Mouse (Mus musculus) myocyte (in vitro differentiated cells): ENCODE results near the gene Igf2bp1.

Source experiments
- CEBPB ChIP-seq: IDR thresholded peaks from 2 replicates; pipeline ENCODE4 v1.6.1; 2011; ENCODE audit warnings: mild to moderate bottlenecking, moderate library complexity; ENCODE audit not compliant: poor library complexity, insufficient read depth, severe bottlenecking
- E2F4 ChIP-seq: IDR thresholded peaks from one replicate; pipeline ENCODE4 v1.6.1; 2011; ENCODE audit warnings: mild to moderate bottlenecking, control low read depth, moderate library complexity; ENCODE audit not compliant: insufficient read depth
- MAX ChIP-seq: IDR thresholded peaks from one replicate; pipeline ENCODE4 v1.6.1; 2011; ENCODE audit warnings: low read depth, mild to moderate bottlenecking, control low read depth
- MYOD1 ChIP-seq, 3 experiments: IDR thresholded peaks; one replicate each; pipeline ENCODE4 v1.6.1; 2011; ENCODE audit warnings: control low read depth in 2 of 3, low read depth in 2 of 3, mild to moderate bottlenecking in 2 of 3, moderate library complexity in 1 of 3; ENCODE audit not compliant: insufficient read length in 2 of 3, control insufficient read depth in 1 of 3
- POLR2A ChIP-seq: IDR thresholded peaks from one replicate; pipeline ENCODE4 v1.6.1; 2011; ENCODE audit warnings: low read depth, mild to moderate bottlenecking, control low read depth, moderate library complexity; ENCODE audit not compliant: insufficient read length
- TCF12 ChIP-seq: IDR thresholded peaks from one replicate; pipeline ENCODE4 v1.6.1; 2011; ENCODE audit warnings: mild to moderate bottlenecking, control low read depth; ENCODE audit not compliant: poor library complexity, insufficient read depth, severe bottlenecking
- USF1 ChIP-seq: IDR thresholded peaks from one replicate; pipeline ENCODE4 v1.6.1; 2011; ENCODE audit warnings: low read depth, mild to moderate bottlenecking, control low read depth, moderate library complexity

DNA sequence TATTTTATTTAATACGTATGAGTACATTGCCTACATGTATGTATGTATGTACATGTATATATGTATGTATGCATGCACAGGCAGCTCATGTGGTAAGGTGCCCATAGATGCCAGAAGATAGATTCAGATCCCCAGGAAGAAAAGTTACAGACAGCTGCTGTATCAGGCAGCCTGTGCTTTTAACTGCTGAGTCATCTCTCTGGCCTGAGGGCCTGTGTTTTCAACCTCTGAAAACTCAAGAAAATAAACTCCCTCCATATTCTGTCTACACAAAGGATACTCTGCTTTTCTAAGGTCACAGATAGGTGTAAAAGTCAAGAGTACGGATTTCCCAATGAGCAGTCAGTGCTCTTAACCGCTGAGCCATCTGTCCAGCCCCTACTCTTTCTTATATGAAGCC, 45.1 kb upstream of the Igf2bp1 start:
- TF ChIP-seq E2F4 (no peak), MAX (no peak), POLR2A (no peak), TCF12 (no peak), MYOD1 (IDR thresholded peaks at IDR 0.05; ENCODE audit: control insufficient read depth in 1 of 3, insufficient read length in 2 of 3, low read depth in 2 of 3) (no peak), USF1 (no peak), CEBPB (no peak)
